Mouse (Mus musculus) E14TG2a.4 (cell line): ENCODE measurements around the gene Pcmt1.

Experiments used
- CTCF ChIP-seq: conservative IDR thresholded peaks from 2 replicates; pipeline ENCODE4 v1.5.1; 2014; ENCODE audit warnings: low read length
- NANOG ChIP-seq: IDR thresholded peaks from 2 replicates; pipeline ENCODE4 v1.6.1; 2014; ENCODE audit warnings: borderline replicate concordance, low read length, mixed read lengths
- POU5F1 ChIP-seq: IDR thresholded peaks from 2 replicates; pipeline ENCODE4 v1.6.1; 2014; ENCODE audit warnings: low read length, borderline replicate concordance

DNA sequence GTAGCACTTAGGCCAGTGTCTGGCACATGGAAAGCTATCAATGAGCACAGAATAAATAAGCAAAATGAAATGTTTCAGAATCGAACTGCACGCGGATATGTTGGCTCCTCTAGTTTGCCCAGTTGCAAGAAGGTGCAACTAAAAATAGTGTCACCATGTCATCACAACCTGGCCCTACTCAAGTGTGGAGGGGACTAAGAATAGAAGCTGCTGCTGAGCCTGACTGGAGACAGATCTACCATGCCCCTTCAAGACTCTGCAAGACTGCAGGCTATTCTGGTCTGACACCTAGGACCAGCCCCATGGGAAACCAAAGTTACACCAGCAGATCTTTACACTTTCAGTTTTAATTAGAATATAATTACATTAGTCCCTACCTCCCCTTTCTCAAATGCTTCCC lies 58.6 kb downstream of the Pcmt1 start:
- TF ChIP-seq CTCF (no peak), POU5F1 (no peak), NANOG (no peak)
